Comparison of ENCODE assay signal across 8 mouse cellular contexts in the genomic region with DNA sequence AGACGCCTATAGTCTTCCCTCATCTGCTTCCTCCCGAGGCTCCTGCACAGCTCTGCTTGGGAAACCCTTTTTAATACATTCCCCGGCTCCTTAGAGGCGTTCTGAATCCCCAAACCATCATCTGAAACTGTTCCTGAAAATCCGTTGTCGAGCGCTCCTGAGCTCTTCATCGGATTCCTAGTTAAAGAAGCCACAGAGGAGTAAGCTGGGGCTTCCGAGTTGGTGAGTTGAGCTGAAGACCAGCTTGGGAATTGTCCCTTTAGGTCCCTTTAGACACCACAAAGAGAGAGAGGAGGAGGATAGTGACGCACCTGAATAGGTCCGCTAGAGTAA. TPM values are rescaled to one million over a fixed set of nuclear protein-coding genes. Genes with fewer than 3 reads are reported as not detected.
DNase-seq lines count a peak whose midpoint lies in the region; ATAC-seq and TF ChIP-seq lines count a peak whose summit lies in the region.

No protein-coding gene starts in this region.

- H3K36me3 ChIP-seq in heart, embryonic 10.5 days = no peaks in the 10 kb centered on the region
- H3K36me3 ChIP-seq in C2C12 (ENCODE audit: control insufficient read depth, insufficient read depth) = no peaks in the 10 kb centered on the region
- no peaks in the 10 kb centered on the region for H3K36me3 ChIP-seq in forebrain, embryonic 13.5 days (ENCODE audit: poor library complexity, severe bottlenecking)
- no peaks in the 10 kb centered on the region for H3K36me3 ChIP-seq in liver, embryonic 12.5 days

- no peak for TF ChIP-seq CTCF in C2C12 (IDR thresholded peaks at IDR 0.05; ENCODE audit: control insufficient read depth, insufficient read depth, insufficient read length)

- peaks cover 18% of the 10 kb centered on the region for H3K4me1 ChIP-seq in heart, embryonic 10.5 days
- H3K4me1 ChIP-seq in forebrain, embryonic 13.5 days = peaks cover 14% of the 10 kb centered on the region
- H3K4me1 ChIP-seq in liver, embryonic 12.5 days = peaks cover 65% of the 10 kb centered on the region

- DNase-seq in heart, embryonic 10.5 days (ENCODE audit: low spot score) = peak; percentile 76
- DNase-seq in heart, postnatal 4 days = no peak
- no peak for DNase-seq in adrenal gland, adult 2 months
- no peak for DNase-seq in right cerebral cortex, adult 18-20 months
- no peak for DNase-seq in embryo, embryonic 11 days

- H3K4me2 ChIP-seq in forebrain, embryonic 13.5 days = peak overlapping the region; percentile 92
- H3K4me2 ChIP-seq in liver, embryonic 12.5 days = peak overlapping the region; percentile 93

- ATAC-seq in forebrain, embryonic 13.5 days = no peak
- ATAC-seq in liver, embryonic 12.5 days = no peak

- no peak overlapping the region; the same call in 1 of the 2 replicates for H3K27ac ChIP-seq in heart, embryonic 10.5 days
- H3K27ac ChIP-seq in forebrain, embryonic 13.5 days = no peak overlapping the region
- H3K27ac ChIP-seq in liver, embryonic 12.5 days = peak overlapping the region; percentile 60

- H3K4me3 ChIP-seq in heart, embryonic 10.5 days = peak overlapping the region; percentile 79
- peak overlapping the region; percentile 6 for H3K4me3 ChIP-seq in C2C12 (ENCODE audit: insufficient read depth, poor library complexity, severe bottlenecking)
- H3K4me3 ChIP-seq in forebrain, embryonic 13.5 days = peak overlapping the region; percentile 65
- peak overlapping the region; percentile 68 for H3K4me3 ChIP-seq in liver, embryonic 12.5 days

- no peak overlapping the region for H3ac ChIP-seq in C2C12 (ENCODE audit: control insufficient read depth, insufficient read length, low read depth)

- no peaks in the 10 kb centered on the region for H3K79me2 ChIP-seq in C2C12 (ENCODE audit: control insufficient read depth, insufficient read depth)

- peak overlapping the region; percentile 75 for H3K9ac ChIP-seq in forebrain, embryonic 13.5 days
- H3K9ac ChIP-seq in liver, embryonic 12.5 days = peak overlapping the region; percentile 64

- 13% methylated on average over 11 of the region's 11 CpGs for WGBS in heart, embryonic 10.5 days
- WGBS in forebrain, embryonic 13.5 days = 10% methylated on average over 11 of the region's 11 CpGs
- WGBS in liver, embryonic 12.5 days (ENCODE audit: insufficient replicate concordance) = 14% methylated on average over 11 of the region's 11 CpGs

- H3K27me3 ChIP-seq in heart, embryonic 10.5 days (ENCODE audit: insufficient read depth, poor library complexity, severe bottlenecking) = peaks cover 86% of the 10 kb centered on the region
- peaks cover 47% of the 10 kb centered on the region for H3K27me3 ChIP-seq in C2C12 (ENCODE audit: control insufficient read depth, insufficient read depth, insufficient read length)
- peaks cover 59% of the 10 kb centered on the region for H3K27me3 ChIP-seq in forebrain, embryonic 13.5 days
- H3K27me3 ChIP-seq in liver, embryonic 12.5 days (replicated peaks) = peaks cover 69% of the 10 kb centered on the region

- no peaks in the 10 kb centered on the region for H3K9me3 ChIP-seq in heart, embryonic 10.5 days
- no peaks in the 10 kb centered on the region for H3K9me3 ChIP-seq in forebrain, embryonic 13.5 days (replicated peaks)
- H3K9me3 ChIP-seq in liver, embryonic 12.5 days (replicated peaks) = no peaks in the 10 kb centered on the region

- H3K79me3 ChIP-seq in C2C12 (ENCODE audit: low read depth) = no peaks in the 10 kb centered on the region

TF ChIP-seq in C2C12, 6 proteins besides CTCF, POLR2A, EP300 and RAD21:
- TF ChIP-seq MYOD1 (IDR thresholded peaks at IDR 0.05; ENCODE audit: control insufficient read depth, insufficient read length, low read depth) (no peak), MYOG (IDR thresholded peaks at IDR 0.05; ENCODE audit: control insufficient read depth, extremely low read depth, insufficient read length) (no peak), USF1 (IDR thresholded peaks at IDR 0.05; ENCODE audit: low read depth) (no peak), MAX (IDR thresholded peaks at IDR 0.05) (no peak), CEBPB (IDR thresholded peaks at IDR 0.05; ENCODE audit: low read depth) (no peak), FOSL1 (IDR thresholded peaks at IDR 0.05; ENCODE audit: insufficient read depth, low read length, poor library complexity, severe bottlenecking) (no peak)

RNA-seq across cellular contexts. Expression of a gene that starts 0.8 kb away (rescaled TPM):
- polyA plus RNA-seq in heart, embryonic 10.5 days (2016; fragmentation: Nextera tagmentation; extraction: Ambion mirVana) = 0.60 and 3.3 TPM in 2 replicates
- 10 to 100 TPM; 35.1 to 37.6 TPM for total RNA-seq in heart, postnatal 4 days (2021)
- under 0.01 TPM for polyA plus RNA-seq in C2C12 (2012; fragmentation: generic; extraction: Trizol)
- 0.81 and 1.1 TPM in 2 replicates for polyA plus RNA-seq in forebrain, embryonic 13.5 days (2015; fragmentation: Nextera tagmentation; extraction: Ambion mirVana)
- 14.2 and 14.3 TPM in 2 replicates for polyA plus RNA-seq in liver, embryonic 12.5 days (2016; fragmentation: Nextera tagmentation; extraction: Ambion mirVana)
- total RNA-seq in adrenal gland, adult 2 months (2021) = 10 to 100 TPM; 10.4 to 12.1 TPM
- polyA plus RNA-seq in adrenal gland, adult 2 months (2012; rRNA removed) = 14.2 and 23.5 TPM in 2 replicates

RNA-seq across cellular contexts. Expression of a gene that starts 46.9 kb away (rescaled TPM):
- polyA plus RNA-seq in heart, embryonic 10.5 days (2016; fragmentation: Nextera tagmentation; extraction: Ambion mirVana) = 87.3 and 104 TPM in 2 replicates
- 10 to 100 TPM; 56.5 to 57.9 TPM for total RNA-seq in heart, postnatal 4 days (2021)
- polyA plus RNA-seq in C2C12 (2012; fragmentation: generic; extraction: Trizol) = 12.0 TPM
- polyA plus RNA-seq in forebrain, embryonic 13.5 days (2015; fragmentation: Nextera tagmentation; extraction: Ambion mirVana) = 165 and 200 TPM in 2 replicates
- 95.2 and 98.9 TPM in 2 replicates for polyA plus RNA-seq in liver, embryonic 12.5 days (2016; fragmentation: Nextera tagmentation; extraction: Ambion mirVana)
- total RNA-seq in adrenal gland, adult 2 months (2021) = 10 to 100 TPM; 51.4 to 63.9 TPM
- 0.37 and 0.86 TPM in 2 replicates for polyA plus RNA-seq in adrenal gland, adult 2 months (2012; rRNA removed)

Comparison
In these comparisons a context has a peak if more than half of its experiments do, and no peak if none do; other contexts are left out.
1. H3K4me3 ChIP-seq: peak in every context shown above with its lines; median percentile 79 in heart, embryonic 10.5 days; 68 in liver, embryonic 12.5 days; 65 in forebrain, embryonic 13.5 days; 6 in C2C12.